In the genomic region with DNA sequence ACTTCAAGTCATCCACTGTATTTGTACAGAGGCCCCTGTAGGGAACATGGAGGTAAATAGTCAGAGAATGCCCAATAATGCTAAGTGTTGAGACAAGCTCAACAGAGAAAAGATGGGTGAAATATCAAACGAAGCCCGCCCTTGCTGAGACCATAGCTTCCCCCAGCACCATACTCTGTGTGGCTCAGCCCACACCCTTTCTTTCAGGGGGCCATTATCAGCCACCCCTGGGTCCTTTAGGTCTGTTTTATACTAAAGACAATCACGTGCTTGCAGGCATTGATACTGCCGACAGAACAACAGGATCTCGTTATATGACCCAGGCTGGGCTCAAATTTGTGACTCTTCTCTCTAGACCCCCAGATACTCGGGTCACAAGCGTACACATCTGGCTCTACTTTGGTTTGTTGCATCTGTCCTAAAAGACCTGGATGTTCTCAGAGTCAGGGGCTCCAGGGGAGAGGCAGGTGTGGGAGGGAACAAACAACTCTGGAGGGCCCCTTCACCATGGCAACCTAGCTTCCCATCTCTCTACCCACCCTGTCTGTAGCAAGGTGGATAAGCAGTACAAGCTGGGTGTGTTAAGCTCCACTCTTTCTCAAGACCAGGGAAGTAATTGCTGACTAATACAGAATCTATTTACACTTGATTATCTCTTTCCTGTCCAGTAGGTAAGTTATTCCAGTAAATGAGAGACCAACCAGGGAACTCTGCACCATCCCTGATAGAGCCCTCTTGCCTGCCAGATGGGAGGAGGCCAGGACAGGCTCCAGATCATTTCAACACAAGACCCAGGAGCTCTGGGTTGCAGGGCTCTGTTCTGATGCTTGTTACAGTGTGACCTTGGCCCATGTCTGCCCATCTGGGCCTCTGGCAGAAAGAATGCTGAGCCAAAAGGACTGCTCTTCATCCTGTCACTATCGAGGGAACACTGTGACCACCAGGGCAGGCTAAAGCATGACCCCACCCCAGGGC, we compare ENCODE assay signal across 9 mouse cellular contexts. TPM values are rescaled to one million over a fixed set of nuclear protein-coding genes. Genes with fewer than 3 reads are reported as not detected.
DNase-seq lines count a peak whose midpoint lies in the region; ATAC-seq and TF ChIP-seq lines count a peak whose summit lies in the region.
"Had no signal": no experiment of that assay in that cellular context is flagged by ENCODE, and none has a peak within 500 bp of the region (broad histone marks: within the 10 kb centered on the region; RNA-seq: fewer than 3 reads in every experiment).

No protein-coding gene starts in this region.

- no peak for TF ChIP-seq POLR2A in thymus, adult 2 months (IDR thresholded peaks at IDR 0.05; ENCODE audit: control insufficient read depth, extremely low read depth, insufficient read depth, low read length, poor library complexity)

- H3K9ac ChIP-seq in kidney, embryonic 15.5 days = no peak overlapping the region
- H3K9ac ChIP-seq in heart, embryonic 15.5 days = peak overlapping the region; percentile 23; the same call in 1 of the 2 replicates
- H3K9ac ChIP-seq in liver, embryonic 15.5 days = peak overlapping the region; percentile 52

- DNase-seq in kidney, adult 9 months = no peak
- DNase-seq in adrenal gland, postnatal 25 days = peak; percentile 58
- DNase-seq in thymus, postnatal 14 days = no peak
- no peak for DNase-seq in thymus, adult 2 months
- DNase-seq in frontal cortex, postnatal 14 days (ENCODE audit: low spot score in 2 of 2) = no peak
- DNase-seq: cerebellum, adult 8-10 months had no signal

- no peak for TF ChIP-seq CTCF in thymus, adult 2 months (IDR thresholded peaks at IDR 0.05; ENCODE audit: borderline replicate concordance, control insufficient read depth, extremely low read depth, insufficient read depth, low read length, poor library complexity)

- peaks cover 73% of the 10 kb centered on the region for H3K4me1 ChIP-seq in kidney, embryonic 15.5 days
- peaks cover 94% of the 10 kb centered on the region for H3K4me1 ChIP-seq in heart, embryonic 15.5 days (replicated peaks)
- peaks cover 94% of the 10 kb centered on the region for H3K4me1 ChIP-seq in liver, embryonic 15.5 days (replicated peaks)
- no peaks in the 10 kb centered on the region for H3K4me1 ChIP-seq in thymus, adult 2 months (replicated peaks; ENCODE audit: control insufficient read depth, insufficient read depth, low read length)

- H3K27me3 ChIP-seq in kidney, embryonic 15.5 days = no peaks in the 10 kb centered on the region
- no peaks in the 10 kb centered on the region for H3K27me3 ChIP-seq in heart, embryonic 15.5 days
- H3K27me3 ChIP-seq in liver, embryonic 15.5 days = no peaks in the 10 kb centered on the region
- no peaks in the 10 kb centered on the region for H3K27me3 ChIP-seq in thymus, adult 2 months (ENCODE audit: control insufficient read depth, insufficient read depth, low read length)

- H3K4me3 ChIP-seq in kidney, embryonic 15.5 days (replicated peaks) = no peak overlapping the region
- no peak overlapping the region for H3K4me3 ChIP-seq in heart, embryonic 15.5 days
- peak overlapping the region; percentile 18 for H3K4me3 ChIP-seq in liver, embryonic 15.5 days (replicated peaks)
- no peak overlapping the region for H3K4me3 ChIP-seq in thymus, adult 2 months (ENCODE audit: control insufficient read depth, insufficient read depth, low read length)

- H3K4me2 ChIP-seq in kidney, embryonic 15.5 days = no peak overlapping the region
- H3K4me2 ChIP-seq in heart, embryonic 15.5 days = 0 out of 2 replicates have a peak overlapping the region, but pooled peaks have one; percentile 3
- peak overlapping the region; percentile 54 for H3K4me2 ChIP-seq in liver, embryonic 15.5 days

- H3K27ac ChIP-seq in kidney, embryonic 15.5 days = no peak overlapping the region
- H3K27ac ChIP-seq in heart, embryonic 15.5 days = peak overlapping the region; percentile 86
- H3K27ac ChIP-seq in liver, embryonic 15.5 days (replicated peaks) = peak overlapping the region; percentile 97
- H3K27ac ChIP-seq in thymus, adult 2 months (ENCODE audit: control insufficient read depth, insufficient read depth, low read length) = no peak overlapping the region

- WGBS in kidney, embryonic 15.5 days = 66% methylated on average over 8 of the region's 8 CpGs
- 58% methylated on average over 8 of the region's 8 CpGs for WGBS in heart, embryonic 15.5 days
- 47% methylated on average over 8 of the region's 8 CpGs for WGBS in liver, embryonic 15.5 days (ENCODE audit: insufficient replicate concordance)
- WGBS in thymus, adult 2 months = 93% methylated on average over 8 of the region's 8 CpGs

- H3K36me3 ChIP-seq in kidney, embryonic 15.5 days = peaks cover 13% of the 10 kb centered on the region; the same call in 1 of the 2 replicates
- H3K36me3 ChIP-seq in heart, embryonic 15.5 days = no peaks in the 10 kb centered on the region; the same call in 1 of the 2 replicates
- peaks cover 24% of the 10 kb centered on the region for H3K36me3 ChIP-seq in liver, embryonic 15.5 days (replicated peaks)
- H3K36me3 ChIP-seq in thymus, adult 2 months (ENCODE audit: control insufficient read depth, insufficient read depth, low read length) = no peaks in the 10 kb centered on the region

- peak; percentile 41; the same call in 1 of the 2 replicates for ATAC-seq in kidney, embryonic 15.5 days (replicated peaks; ENCODE audit: low FRiP score)
- peak; percentile 81 for ATAC-seq in heart, embryonic 15.5 days (replicated peaks; ENCODE audit: insufficient number of reproducible peaks, insufficient read depth, low FRiP score, low read depth)
- peak; percentile 95 for ATAC-seq in liver, embryonic 15.5 days (ENCODE audit: insufficient read depth)

- H3K9me3 ChIP-seq in kidney, embryonic 15.5 days (replicated peaks) = no peaks in the 10 kb centered on the region
- no peaks in the 10 kb centered on the region for H3K9me3 ChIP-seq in heart, embryonic 15.5 days (replicated peaks)
- H3K9me3 ChIP-seq in liver, embryonic 15.5 days (replicated peaks) = no peaks in the 10 kb centered on the region

RNA-seq across cellular contexts. Expression of gene Shb, which starts 48.7 kb away (rescaled TPM):
- 3.8 and 4.9 TPM in 2 replicates for polyA plus RNA-seq in kidney, embryonic 15.5 days (2015; fragmentation: Nextera tagmentation; extraction: Ambion mirVana)
- 88.4 and 94.4 TPM in 2 replicates for total RNA-seq in adrenal gland, postnatal 25 days (2021)
- 8.6 and 10.7 TPM in 2 replicates for polyA plus RNA-seq in heart, embryonic 15.5 days (2015; fragmentation: Nextera tagmentation; extraction: Ambion mirVana)
- 2.9 and 3.9 TPM in 2 replicates for polyA plus RNA-seq in liver, embryonic 15.5 days (2015; fragmentation: Nextera tagmentation; extraction: Ambion mirVana)
- 12.0 and 14.5 TPM in 2 replicates for polyA plus RNA-seq in thymus, adult 2 months (2012; rRNA removed)

Comparison
In these comparisons a context has a peak if more than half of its experiments do, and no peak if none do; other contexts are left out.
1. ATAC-seq: peak in every context shown above with its lines; median percentile 95 in liver, embryonic 15.5 days; 81 in heart, embryonic 15.5 days; 41 in kidney, embryonic 15.5 days.
2. H3K27ac ChIP-seq: peak in heart, embryonic 15.5 days (single experiment) and liver, embryonic 15.5 days (single experiment); none in kidney, embryonic 15.5 days (single experiment) and thymus, adult 2 months (single experiment).